Mouse (Mus musculus) bone marrow, adult 2 months (tissue): ENCODE results near the gene Tie1. TPM values are rescaled to one million over a fixed set of nuclear protein-coding genes. Genes with fewer than 3 reads are reported as not detected.

Experiments used
- H3K27ac ChIP-seq: fragments of 200-500 bp; 2 replicates; pipeline ENCODE4 v1.5.1; 2012; ENCODE audit warnings: low read depth, mild to moderate bottlenecking, control low read depth, inconsistent platforms, low read length; ENCODE audit not compliant: control insufficient read depth, poor library complexity, insufficient read depth
- H3K4me1 ChIP-seq: fragments of 200-500 bp; 2 replicates; pipeline ENCODE4 v1.6.1; 2011; ENCODE audit warnings: low read length; ENCODE audit not compliant: control insufficient read depth, insufficient read depth
- H3K4me3 ChIP-seq: fragments of 200-500 bp; replicated peaks from 2 replicates; pipeline ENCODE3; 2011; ENCODE audit warnings: mild to moderate bottlenecking, low read depth, low read length, control low read depth; ENCODE audit not compliant: control insufficient read depth
- CTCF ChIP-seq: fragments of 200-500 bp; IDR thresholded peaks from 2 replicates; pipeline ENCODE4 v1.5.1; 2011; ENCODE audit warnings: low read length, control low read depth; ENCODE audit not compliant: control insufficient read depth, insufficient read depth
- POLR2A ChIP-seq: fragments of 200-500 bp; IDR thresholded peaks from 2 replicates; pipeline ENCODE4 v1.6.1; 2011; ENCODE audit warnings: low read depth, mild to moderate bottlenecking, control low read depth, low read length, borderline replicate concordance; ENCODE audit not compliant: control insufficient read depth
- WGBS: fragments of 180-500 bp; shearing (Covaris S2); methylation state at CpG from one replicate; pipeline ENCODE4 v1.1.7; 2018; 5-methylcytosine and 5-hydroxymethylcytosine counted together
- polyA plus RNA-seq: library from polyadenylated mRNA; stranded (reverse); fragments of >200 nt; gene quantifications from 2 replicates; pipeline ENCODE4 v1.2.4, GENCODE M21; 2011; ENCODE audit warnings: low replicate concordance; ENCODE audit not compliant: missing spikeins, insufficient read depth, insufficient read length

The Tie1 gene
- polyA plus RNA-seq, result 2.7 and 4.5 TPM in 2 replicates

- H3K4me1 ChIP-seq, result peaks cover 1% of the 10 kb centered on the region
- WGBS, result 5% methylated on average over 8 of the region's 8 CpGs
- TF ChIP-seq POLR2A (no peak), CTCF (no peak)
- no peak within 1 kb of the TSS for H3K4me3 ChIP-seq
- no peak within 1 kb of the TSS for H3K27ac ChIP-seq
These were observed at the start of gene Tie1 for GRCm38 (mm10) chr4:118489717-118490132. Gene Tie1 (minus strand): TSS chr4:118490061.

- 47% methylated on average over 6 of the region's 6 CpGs for WGBS
- no peak for TF ChIP-seq POLR2A
- TF ChIP-seq CTCF, result no peak
- Histone ChIP-seq H3K27ac (no peak overlapping the region), H3K4me1 (no peaks in the 10 kb centered on the region; the same call in 1 of the 2 replicates), H3K4me3 (no peak overlapping the region)
These were observed 47.9 kb upstream of the Tie1 start for GRCm38 (mm10) chr4:118537801-118538200.

GRCm38 (mm10) chr4:118535610-118536009 is 45.7 kb upstream of the Tie1 start:
- TF ChIP-seq POLR2A, result no peak
- TF ChIP-seq CTCF, result no peak
- peaks cover 1% of the 10 kb centered on the region; the same call in 1 of the 2 replicates for H3K4me1 ChIP-seq
- WGBS, result 88% methylated on average over 6 of the region's 6 CpGs
- H3K27ac ChIP-seq, result no peak overlapping the region
- H3K4me3 ChIP-seq, result no peak overlapping the region

GRCm38 (mm10) chr4:118533605-118534004 is 43.7 kb upstream of the Tie1 start:
- peaks cover 1% of the 10 kb centered on the region; the same call in 1 of the 2 replicates for H3K4me1 ChIP-seq
- WGBS, result 33% methylated on average over 7 of the region's 7 CpGs
- H3K27ac ChIP-seq, result no peak overlapping the region
- TF ChIP-seq CTCF (no peak), POLR2A (no peak)
- H3K4me3 ChIP-seq, result no peak overlapping the region

- 21% methylated on average over 3 of the region's 4 CpGs for WGBS
- Histone ChIP-seq H3K27ac (no peak overlapping the region), H3K4me3 (no peak overlapping the region), H3K4me1 (peaks cover 1% of the 10 kb centered on the region; the same call in 1 of the 2 replicates)
- TF ChIP-seq POLR2A (no peak), CTCF (no peak)
These were observed 43.3 kb upstream of the Tie1 start for GRCm38 (mm10) chr4:118533156-118533555.

- Histone ChIP-seq H3K27ac (no peak overlapping the region), H3K4me3 (no peak overlapping the region), H3K4me1 (peaks cover 1% of the 10 kb centered on the region; the same call in 1 of the 2 replicates)
- 51% methylated on average over 5 of the region's 5 CpGs for WGBS
- TF ChIP-seq CTCF, result no peak
These were observed 42.8 kb upstream of the Tie1 start for GRCm38 (mm10) chr4:118532663-118533062.

GRCm38 (mm10) chr4:118527720-118528119 is 37.9 kb upstream of the Tie1 start:
- WGBS, result 80% methylated on average over 6 of the region's 6 CpGs
- H3K4me1 ChIP-seq, result peaks cover 1% of the 10 kb centered on the region; the same call in 1 of the 2 replicates
- TF ChIP-seq CTCF (no peak), POLR2A (no peak)

GRCm38 (mm10) chr4:118527335-118527681 is 37.4 kb upstream of the Tie1 start:
- no peak overlapping the region for H3K27ac ChIP-seq
- TF ChIP-seq POLR2A, result no peak
- TF ChIP-seq CTCF, result no peak
- WGBS, result 76% methylated on average over 5 of the region's 5 CpGs
- no peak overlapping the region for H3K4me3 ChIP-seq
- no peaks in the 10 kb centered on the region; the same call in 1 of the 2 replicates for H3K4me1 ChIP-seq

More at GRCm38 (mm10) chr4:118527720-118528119, 37.9 kb upstream of the Tie1 start:
- Histone ChIP-seq H3K27ac (no peak overlapping the region), H3K4me3 (no peak overlapping the region)

GRCm38 (mm10) chr4:118526408-118527334 is 36.8 kb upstream of the Tie1 start, which contains the start of gene 2610528J11Rik:
Gene 2610528J11Rik (plus strand): TSS chr4:118526999.
- Histone ChIP-seq H3K4me1 (no peaks in the 10 kb centered on the region; the same call in 1 of the 2 replicates), H3K27ac (no peak within 1 kb of the TSS), H3K4me3 (no peak within 1 kb of the TSS)
- TF ChIP-seq POLR2A, result no peak
- no peak for TF ChIP-seq CTCF
- WGBS, result 82% methylated on average over 17 of the region's 17 CpGs
